Mouse (Mus musculus) ES-Bruce4 (cell line): ENCODE data around the gene Cntnap2.

Source experiments
- CTCF ChIP-seq: IDR thresholded peaks from one replicate; pipeline ENCODE4 v1.8.1; 2011; ENCODE audit warnings: low read depth, low read length
- POLR2A ChIP-seq: IDR thresholded peaks from one replicate; pipeline ENCODE4 v1.8.1; 2011; ENCODE audit warnings: low read length; ENCODE audit not compliant: insufficient read depth

DNA sequence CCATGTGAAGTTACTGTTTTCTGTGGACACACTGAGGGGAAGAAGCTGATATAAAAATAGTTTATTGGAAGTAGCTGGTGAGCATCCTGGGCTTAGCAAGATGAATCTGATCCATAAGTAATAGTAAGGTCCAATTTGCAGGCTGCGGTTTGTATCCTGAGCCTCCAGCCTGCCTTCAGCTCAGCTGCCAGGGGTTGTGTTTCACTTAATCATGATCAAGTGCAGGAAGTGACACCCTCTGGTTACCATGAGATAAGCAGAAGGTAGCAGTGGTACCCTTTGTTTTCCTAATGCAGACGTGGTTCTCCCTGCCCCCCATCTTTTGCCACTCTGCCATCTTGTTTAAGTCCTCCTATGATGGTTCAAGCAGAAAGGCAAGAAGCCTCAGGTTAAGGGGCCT is 1181.2 kb downstream of the Cntnap2 start:
- TF ChIP-seq CTCF (no peak), POLR2A (no peak)
